Mouse (Mus musculus): ENCODE data around the gene Pde9a. TPM values are rescaled to one million over a fixed set of nuclear protein-coding genes. Genes with fewer than 3 reads are reported as not detected.

The Pde9a gene
- 0.33 TPM in 1 of 2 replicates, not detected in the other for polyA plus RNA-seq (2012; ENCODE audit: low replicate concordance)

DNA sequence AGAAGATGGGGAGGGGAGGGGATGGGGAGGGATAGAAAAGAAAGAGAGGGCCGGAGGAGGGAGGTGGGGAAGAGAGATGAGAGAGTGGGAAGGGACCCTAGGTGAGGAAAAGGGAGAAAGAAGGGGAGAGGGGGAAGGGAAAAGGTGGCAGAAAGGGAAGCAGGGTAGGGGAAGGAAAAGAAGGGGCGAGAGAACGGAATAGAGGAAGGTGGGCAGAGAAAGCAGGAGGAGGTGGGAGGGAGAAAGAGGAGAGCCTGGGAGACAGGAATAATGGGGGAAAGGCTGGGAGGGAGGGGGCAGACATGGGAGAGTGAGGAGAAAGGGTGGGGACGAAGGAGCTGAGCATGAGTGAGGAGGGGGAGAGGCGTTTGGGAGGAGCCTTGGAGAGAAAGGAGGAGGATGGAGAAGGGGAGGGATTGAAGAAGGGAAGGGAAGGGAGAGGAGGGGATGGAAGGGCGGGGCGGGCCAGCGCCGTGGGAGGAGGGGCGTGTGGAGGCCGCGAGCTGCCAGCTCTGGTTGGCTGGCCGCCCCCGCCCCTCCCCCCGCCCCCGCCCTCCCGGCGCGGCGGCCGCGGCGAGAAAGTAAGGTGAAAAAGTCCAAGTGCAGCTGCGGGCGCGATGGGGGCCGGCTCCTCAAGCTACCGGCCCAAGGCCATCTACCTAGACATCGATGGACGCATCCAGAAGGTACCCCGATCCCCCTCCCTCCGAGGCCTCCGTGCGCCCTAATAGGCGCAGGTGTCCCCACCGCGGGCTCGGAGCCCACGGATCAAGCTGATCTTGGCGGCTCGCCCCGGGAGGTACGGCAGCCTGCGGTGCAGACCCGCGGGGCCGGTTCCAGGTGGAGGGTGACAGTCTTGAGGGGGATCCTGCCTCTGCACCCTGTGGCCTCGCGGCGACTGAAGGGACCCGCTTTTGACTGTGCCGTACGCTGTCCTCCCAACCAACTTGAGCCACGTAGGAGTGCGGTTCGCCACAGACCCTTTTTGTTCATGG, at the start of gene Pde9a:
TSS of gene Pde9a (plus strand) at position 540 of the 995 bp plus-strand sequence.

DNA sequence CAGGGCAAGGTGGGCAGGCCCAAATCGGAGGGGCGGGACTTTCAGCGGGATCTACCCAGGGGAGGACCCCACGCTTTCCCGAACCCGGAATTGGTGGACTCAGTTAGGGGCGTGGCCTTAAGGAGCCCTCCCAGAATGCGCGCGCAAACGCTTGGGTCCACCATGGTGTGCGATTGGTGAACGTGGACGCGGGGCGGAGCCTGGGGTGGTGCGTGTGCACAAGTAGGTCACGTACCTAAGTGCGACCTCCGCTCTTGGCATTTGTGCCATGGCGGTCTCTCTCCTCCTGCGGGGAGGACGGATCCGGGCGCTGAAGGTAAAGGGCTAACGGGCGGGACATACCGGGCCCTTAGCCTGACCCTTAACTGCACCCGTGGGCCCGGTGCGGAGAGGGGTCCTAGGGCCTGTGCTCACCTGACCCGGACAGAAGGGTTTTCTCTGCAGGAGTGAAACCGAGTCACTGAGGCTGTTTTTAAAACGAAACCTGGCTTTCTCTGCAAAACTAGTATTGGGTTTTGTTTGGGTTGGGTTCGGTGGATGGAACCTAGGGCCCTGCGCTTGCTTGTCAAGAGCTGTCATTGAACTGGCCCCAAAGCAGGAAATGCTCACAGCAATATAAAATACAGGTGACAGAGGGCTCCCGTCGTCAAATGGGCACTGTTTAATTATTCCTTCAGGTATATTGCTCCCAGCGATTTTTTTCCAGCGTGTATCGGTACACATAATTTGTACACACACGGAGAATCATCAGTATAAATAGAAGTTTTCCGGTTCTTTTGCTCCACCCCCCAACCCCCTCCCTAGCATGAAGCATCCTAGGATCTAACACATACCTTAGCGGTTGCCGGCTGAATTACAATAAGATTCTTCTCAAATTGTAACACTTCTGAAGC, 134.2 kb downstream of the Pde9a start, which contains the start of the genes Wdr4 and Ndufv3:
TSS of gene Wdr4 (minus strand) at position 35 of the 893 bp plus-strand sequence.
TSS of gene Ndufv3 (plus strand) at position 170 of the 893 bp plus-strand sequence.

Other genes with a start within 250 kb of the Pde9a start
- not detected in 2 replicates for gene Tff2, start 241.9 kb upstream of the Pde9a start, polyA plus RNA-seq (2012; ENCODE audit: low replicate concordance)
- gene Tff1, start 220.9 kb upstream of the Pde9a start, polyA plus RNA-seq (2012; ENCODE audit: low replicate concordance): not detected in 2 replicates
- 0.07 and 0.10 TPM in 2 replicates for gene Tmprss3, start 187.2 kb upstream of the Pde9a start, polyA plus RNA-seq (2012; ENCODE audit: low replicate concordance)
- gene Ubash3a, start 178.3 kb upstream of the Pde9a start, polyA plus RNA-seq (2012; ENCODE audit: low replicate concordance): 21.7 and 25.0 TPM in 2 replicates
- gene Rsph1, start 108.8 kb upstream of the Pde9a start, polyA plus RNA-seq (2012; ENCODE audit: low replicate concordance): 1.0 and 2.1 TPM in 2 replicates
- 13.0 TPM in 2 replicates for gene Slc37a1, start 99.4 kb upstream of the Pde9a start, polyA plus RNA-seq (2012; ENCODE audit: low replicate concordance)
- 16.9 and 18.2 TPM in 2 replicates for gene Wdr4, start 133.8 kb downstream of the Pde9a start, polyA plus RNA-seq (2012; ENCODE audit: low replicate concordance)
- 71.5 and 113 TPM in 2 replicates for gene Ndufv3, start 133.9 kb downstream of the Pde9a start, polyA plus RNA-seq (2012; ENCODE audit: low replicate concordance)
- gene Pknox1, start 178.5 kb downstream of the Pde9a start, polyA plus RNA-seq (2012; ENCODE audit: low replicate concordance): 8.9 and 10.5 TPM in 2 replicates